Mouse (Mus musculus) stomach, embryonic 14.5 days (tissue): ENCODE measurements at regions not wholly inside any gene's neighbourhood (a gene's known extent, or its start where the extent isn't known, plus 50 kb on each side); places are given as distances from the start of the nearest gene placed in this dataset.

Source experiments
- ATAC-seq: fragments of 200-750 bp; cut with Nextera tagmentation; 2 replicates; pipeline ENCODE4 v1.8.0; 2017; ENCODE audit warnings: low read depth, moderate TSS enrichment; ENCODE audit not compliant: insufficient number of reproducible peaks, insufficient read depth, low FRiP score
- H3K27ac ChIP-seq: fragments of 300-500 bp; sonication (generic); 2 replicates; pipeline ENCODE4 v1.5.1; 2014; ENCODE audit warnings: mild to moderate bottlenecking, low read length, moderate library complexity, mixed read lengths
- H3K27me3 ChIP-seq: fragments of 300-500 bp; sonication (generic); 2 replicates; pipeline ENCODE4 v1.6.1; 2014; ENCODE audit warnings: low read length, control low read depth, mixed read lengths; ENCODE audit not compliant: control insufficient read depth, insufficient read depth
- H3K36me3 ChIP-seq: fragments of 300-500 bp; sonication (generic); 2 replicates; pipeline ENCODE4 v1.6.1; 2014; ENCODE audit warnings: mild to moderate bottlenecking, control low read depth, low read length, moderate library complexity, mixed read lengths; ENCODE audit not compliant: control insufficient read depth, insufficient read depth
- H3K4me1 ChIP-seq: fragments of 300-500 bp; sonication (generic); 2 replicates; pipeline ENCODE4 v1.6.1; 2014; ENCODE audit warnings: low read length, control low read depth, mixed read lengths; ENCODE audit not compliant: control insufficient read depth, insufficient read depth
- H3K4me2 ChIP-seq: fragments of 300-500 bp; sonication (generic); replicated peaks from 2 replicates; pipeline ENCODE4 v1.6.1; 2014; ENCODE audit warnings: low read depth, low read length, control low read depth
- H3K4me3 ChIP-seq: fragments of 300-500 bp; sonication (generic); 2 replicates; pipeline ENCODE4 v1.5.1; 2014; ENCODE audit warnings: low read depth, low read length, control low read depth
- H3K9ac ChIP-seq: fragments of 300-500 bp; sonication (generic); replicated peaks from 2 replicates; pipeline ENCODE4 v1.6.1; 2014; ENCODE audit warnings: low read depth, mild to moderate bottlenecking, control low read depth, low read length, moderate library complexity, mixed read lengths
- H3K9me3 ChIP-seq: fragments of 300-500 bp; sonication (generic); 2 replicates; pipeline ENCODE4 v1.6.1; 2016; ENCODE audit warnings: low read depth, low read length, control low read depth; ENCODE audit not compliant: control insufficient read depth
- WGBS: fragments of 180-500 bp; shearing (Covaris S2); extraction: QIAGEN DNeasy Blood & Tissue Kit; methylation state at CpG from one replicate; pipeline ENCODE4 v1.1.7; 2014; 5-methylcytosine and 5-hydroxymethylcytosine counted together

DNA sequence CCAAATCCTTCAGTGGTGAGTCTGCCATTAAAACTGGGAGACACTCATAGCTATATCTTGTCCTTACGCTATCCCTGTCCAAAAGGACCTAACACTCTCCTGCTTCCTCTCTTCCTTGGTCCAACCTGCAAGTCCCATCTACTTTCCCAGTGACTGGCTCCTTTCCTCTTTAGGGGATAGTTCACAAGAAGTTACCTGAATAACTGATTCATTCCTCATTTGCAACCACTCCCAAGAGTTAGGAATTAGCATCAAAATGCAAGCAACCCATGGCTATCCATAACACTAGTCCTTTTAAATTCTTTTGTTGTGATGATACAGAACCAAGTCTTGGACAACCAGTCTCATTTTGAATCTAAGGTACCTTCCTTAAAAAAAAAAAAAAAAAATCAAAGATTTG lies 576.9 kb downstream of the Cdh10 start:
- 73% methylated on average over 1 of the region's 1 CpGs for WGBS
- no peaks in the 10 kb centered on the region for H3K36me3 ChIP-seq
- ATAC-seq = no peak
- no peak overlapping the region for H3K27ac ChIP-seq
- no peaks in the 10 kb centered on the region for H3K9me3 ChIP-seq
- H3K27me3 ChIP-seq = no peaks in the 10 kb centered on the region
- H3K4me2 ChIP-seq = no peak overlapping the region
- no peak overlapping the region for H3K9ac ChIP-seq
- H3K4me3 ChIP-seq = no peak overlapping the region
- no peaks in the 10 kb centered on the region for H3K4me1 ChIP-seq
